In genomic region chr13:77326174-77326959, GRCm38 (mm10) we compare ENCODE assay signal across 26 mouse cellular contexts.
DNase-seq lines count a peak whose midpoint lies in the region; ATAC-seq lines count a peak whose summit lies in the region.
"Had no signal": no experiment of that assay in that cellular context is flagged by ENCODE, and none has a peak within 500 bp of the region (broad histone marks: within the 10 kb centered on the region; RNA-seq: fewer than 3 reads in every experiment).

No protein-coding gene starts in this region.

- H3K27ac ChIP-seq in embryonic facial prominence, embryonic 15.5 days (replicated peaks): no peak overlapping the region
- H3K27ac ChIP-seq in heart, embryonic 11.5 days (ENCODE audit: low read depth, low read length): no peak overlapping the region
- H3K27ac ChIP-seq: forebrain, embryonic 12.5 days; intestine, embryonic 15.5 days; layer of hippocampus, adult 2 months; limb, embryonic 12.5 days; neural tube, embryonic 12.5 days had no signal

- peak; percentile 38 for DNase-seq in embryo, embryonic 10 days (ENCODE audit: low spot score)
- peak; percentile 57 for DNase-seq in embryo, embryonic 10.5 days (ENCODE audit: low spot score)
- DNase-seq in hindlimb bud, embryonic 11.5 days (ENCODE audit: extremely low spot score, low read depth, low spot score): peak; percentile 30
- no peak for DNase-seq in thymus, postnatal 0 days (ENCODE audit: low spot score)
- no peak for DNase-seq in right cerebral cortex, adult 18-20 months
- DNase-seq: adrenal gland, adult 8-10 months; cerebellum, adult 11-12 months; cerebellum, postnatal 10 days; gastrocnemius, postnatal 14 days; heart, adult 18-20 months; kidney, adult 9 months; kidney, postnatal 25 days; layer of hippocampus, postnatal 36 days; liver, postnatal 0 days; midbrain, embryonic 14.5 days; retina, postnatal 1 day; thymus, postnatal 25 days had no signal

- no peak overlapping the region for H3K4me3 ChIP-seq in embryonic facial prominence, embryonic 15.5 days (replicated peaks)
- H3K4me3 ChIP-seq in heart, embryonic 11.5 days (ENCODE audit: low read depth, low read length): no peak overlapping the region
- H3K4me3 ChIP-seq: forebrain, embryonic 12.5 days; intestine, embryonic 15.5 days; layer of hippocampus, adult 2 months; limb, embryonic 12.5 days; neural tube, embryonic 12.5 days had no signal

- H3K4me1 ChIP-seq in embryonic facial prominence, embryonic 15.5 days: no peaks in the 10 kb centered on the region
- no peaks in the 10 kb centered on the region for H3K4me1 ChIP-seq in heart, embryonic 11.5 days (ENCODE audit: control insufficient read depth, insufficient read depth, low read length)
- H3K4me1 ChIP-seq: forebrain, embryonic 12.5 days; intestine, embryonic 15.5 days; neural tube, embryonic 12.5 days had no signal

- no peaks in the 10 kb centered on the region for H3K9me3 ChIP-seq in embryonic facial prominence, embryonic 15.5 days (replicated peaks)
- no peaks in the 10 kb centered on the region for H3K9me3 ChIP-seq in heart, embryonic 11.5 days (replicated peaks; ENCODE audit: control insufficient read depth, low read length)
- H3K9me3 ChIP-seq: forebrain, embryonic 12.5 days; intestine, embryonic 15.5 days; limb, embryonic 12.5 days; neural tube, embryonic 12.5 days had no signal

- H3K4me2 ChIP-seq in embryonic facial prominence, embryonic 15.5 days (replicated peaks): no peak overlapping the region
- H3K4me2 ChIP-seq in heart, embryonic 11.5 days: no peak overlapping the region
- H3K4me2 ChIP-seq: forebrain, embryonic 12.5 days; intestine, embryonic 15.5 days; limb, embryonic 12.5 days; liver, embryonic 11.5 days; neural tube, embryonic 12.5 days had no signal

- peak; percentile 51; the same call in 1 of the 2 replicates for ATAC-seq in embryonic facial prominence, embryonic 15.5 days (ENCODE audit: insufficient number of reproducible peaks, low FRiP score, low TSS enrichment, low read depth)
- no peak for ATAC-seq in heart, embryonic 11.5 days (replicated peaks; ENCODE audit: insufficient number of reproducible peaks, low FRiP score, low TSS enrichment)
- ATAC-seq: intestine, embryonic 15.5 days; liver, postnatal 0 days; lung, postnatal 0 days had no signal

- no peaks in the 10 kb centered on the region for H3K36me3 ChIP-seq in embryonic facial prominence, embryonic 15.5 days
- H3K36me3 ChIP-seq in heart, embryonic 11.5 days (ENCODE audit: control insufficient read depth, insufficient read depth, low read length): no peaks in the 10 kb centered on the region
- H3K36me3 ChIP-seq: forebrain, embryonic 12.5 days; intestine, embryonic 15.5 days; limb, embryonic 12.5 days; neural tube, embryonic 12.5 days had no signal

- no peak overlapping the region for H3K9ac ChIP-seq in embryonic facial prominence, embryonic 15.5 days
- no peak overlapping the region for H3K9ac ChIP-seq in heart, embryonic 11.5 days (ENCODE audit: low read depth, low read length)
- H3K9ac ChIP-seq: forebrain, embryonic 12.5 days; intestine, embryonic 15.5 days; limb, embryonic 12.5 days; liver, postnatal 0 days; neural tube, embryonic 12.5 days had no signal

- no peaks in the 10 kb centered on the region for H3K27me3 ChIP-seq in embryonic facial prominence, embryonic 15.5 days
- no peaks in the 10 kb centered on the region for H3K27me3 ChIP-seq in heart, embryonic 11.5 days (ENCODE audit: control insufficient read depth, insufficient read depth, low read length)
- H3K27me3 ChIP-seq: forebrain, embryonic 12.5 days; intestine, embryonic 15.5 days; limb, embryonic 12.5 days; neural tube, embryonic 12.5 days had no signal

- 27% methylated on average over 5 of the region's 5 CpGs for WGBS in embryonic facial prominence, embryonic 15.5 days
- WGBS in heart, embryonic 11.5 days (ENCODE audit: insufficient replicate concordance): 74% methylated on average over 5 of the region's 5 CpGs

Comparison
In these comparisons a context has a peak if more than half of its experiments do, and no peak if none do; other contexts are left out.
1. DNase-seq: peak in embryo, embryonic 10 days (single experiment), embryo, embryonic 10.5 days (single experiment) and hindlimb bud, embryonic 11.5 days (single experiment); none in thymus, postnatal 0 days (single experiment) and right cerebral cortex, adult 18-20 months (single experiment).